Mouse (Mus musculus): Measurements from ENCODE around the gene Chl1. TPM values are rescaled to one million over a fixed set of nuclear protein-coding genes. Genes with fewer than 3 reads are reported as not detected.

Gene Chl1
- 0.76 and 1.1 TPM in 2 replicates for polyA plus RNA-seq (2012; rRNA removed)

DNA sequence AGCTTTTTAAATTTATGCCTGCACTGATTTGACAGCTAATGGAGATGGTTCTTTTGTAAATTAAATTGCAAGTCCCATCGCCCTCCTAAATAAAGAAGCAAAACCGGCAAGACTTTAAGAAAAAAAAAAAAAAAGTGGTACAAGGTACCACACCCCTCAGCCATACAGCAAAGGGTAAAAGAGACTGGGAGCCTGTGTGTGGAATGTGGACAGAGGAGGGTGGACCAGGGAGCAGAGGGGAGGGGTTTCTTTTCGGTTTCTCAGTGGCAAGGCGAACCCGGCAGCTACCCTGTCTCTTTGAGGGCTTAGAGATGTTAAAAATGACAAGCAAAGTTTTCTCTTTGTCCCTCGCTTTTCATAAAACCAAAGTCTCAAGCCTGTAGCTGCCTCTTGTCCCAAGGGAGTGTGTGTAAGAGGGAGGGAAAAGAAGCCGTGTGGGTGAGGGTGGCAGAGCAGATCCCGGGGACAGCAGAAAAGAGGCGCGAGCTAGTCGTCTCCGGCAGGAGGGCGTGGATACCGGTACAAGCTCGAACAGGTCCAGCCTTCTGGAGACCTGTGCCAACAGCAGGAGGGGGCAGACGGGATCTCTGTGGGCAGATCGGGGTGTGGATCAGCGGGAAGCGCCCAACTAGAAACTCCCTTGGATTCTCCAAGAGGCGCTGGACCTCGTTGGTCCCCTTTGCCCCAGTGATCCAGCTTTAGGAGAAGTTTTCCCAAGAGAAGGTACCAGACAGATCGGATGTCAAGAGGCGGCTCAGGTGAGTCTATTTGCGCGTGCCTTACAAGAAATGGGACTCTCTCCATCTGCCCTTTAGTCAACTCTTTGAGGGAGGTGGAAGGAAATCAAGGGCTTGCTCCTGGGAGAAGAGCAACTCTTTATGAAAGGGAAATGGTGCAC lies at the start of gene Chl1:
Gene Chl1 (plus strand): TSS at position 195 of the 898 bp plus-strand sequence.
- DNase-seq (ENCODE audit: low read depth), result no peak

DNA sequence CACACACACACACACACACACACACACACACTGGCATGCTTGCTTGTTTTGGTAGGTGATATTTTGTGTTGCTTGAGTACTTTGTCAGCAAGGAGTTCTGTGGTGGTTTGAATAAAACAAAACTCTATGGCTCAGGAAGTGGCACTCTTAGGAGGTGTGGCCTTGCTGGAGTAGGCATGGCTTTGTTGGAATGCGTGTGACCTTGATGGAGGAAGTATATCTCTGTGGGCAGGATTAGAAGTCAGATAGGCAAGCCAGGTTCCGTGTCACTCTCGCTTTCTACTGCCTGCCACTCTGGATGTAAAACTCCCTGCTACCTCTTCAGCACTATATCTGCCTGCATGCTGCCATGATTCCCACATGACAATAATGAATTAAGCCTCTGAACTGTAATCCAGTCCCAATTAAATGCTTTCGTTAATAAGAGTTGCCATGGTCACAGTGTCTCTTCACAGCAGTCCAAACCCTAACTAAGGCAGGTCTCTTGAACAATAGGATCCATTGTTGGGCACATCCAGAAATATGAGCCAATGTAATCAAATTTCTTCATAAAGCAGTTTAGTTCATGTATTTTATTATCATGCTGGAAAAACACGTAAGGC lies 44.8 kb upstream of the Chl1 start:
- DNase-seq (ENCODE audit: low read depth), result no peak

DNA sequence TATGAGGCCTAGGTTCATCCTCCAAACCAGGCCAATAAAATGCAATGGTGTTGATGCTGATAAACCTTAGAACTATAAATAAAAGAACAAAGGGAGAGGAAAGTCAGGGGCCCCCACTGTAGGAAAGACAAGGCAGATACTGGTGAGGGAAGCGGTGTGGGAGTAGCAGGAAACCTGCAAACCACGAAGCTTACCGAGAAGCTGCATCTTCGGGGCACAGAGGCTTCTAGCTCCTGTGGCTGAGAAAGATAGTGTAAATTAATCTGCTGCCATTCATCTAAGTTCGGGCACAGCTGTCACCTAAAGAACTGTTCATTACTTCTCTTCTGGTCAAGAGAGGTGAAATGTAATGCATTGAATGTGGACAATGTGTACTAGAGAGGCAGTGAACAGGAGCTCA lies 37.1 kb upstream of the Chl1 start:
- no peak for DNase-seq (ENCODE audit: low read depth)

DNA sequence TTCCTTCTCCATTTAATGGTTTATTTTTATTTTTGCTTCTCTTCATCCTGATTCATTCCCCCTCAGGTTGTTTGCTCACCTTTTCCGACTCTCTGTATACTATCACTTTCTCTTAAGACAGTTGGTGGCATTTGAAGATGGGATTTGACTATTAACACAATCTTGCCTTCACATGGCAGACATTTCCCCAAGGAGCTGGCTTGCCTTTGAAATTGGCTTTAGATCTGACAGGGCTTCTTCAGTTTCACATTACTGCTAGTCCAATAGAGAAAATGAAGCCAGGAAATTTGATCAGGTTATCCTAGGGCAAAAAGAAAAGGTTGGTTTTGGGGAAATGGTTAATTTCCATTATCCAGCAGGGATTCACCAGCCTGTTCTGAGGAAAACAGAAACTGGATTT lies 23.2 kb upstream of the Chl1 start:
- no peak for DNase-seq (ENCODE audit: low read depth)

DNA sequence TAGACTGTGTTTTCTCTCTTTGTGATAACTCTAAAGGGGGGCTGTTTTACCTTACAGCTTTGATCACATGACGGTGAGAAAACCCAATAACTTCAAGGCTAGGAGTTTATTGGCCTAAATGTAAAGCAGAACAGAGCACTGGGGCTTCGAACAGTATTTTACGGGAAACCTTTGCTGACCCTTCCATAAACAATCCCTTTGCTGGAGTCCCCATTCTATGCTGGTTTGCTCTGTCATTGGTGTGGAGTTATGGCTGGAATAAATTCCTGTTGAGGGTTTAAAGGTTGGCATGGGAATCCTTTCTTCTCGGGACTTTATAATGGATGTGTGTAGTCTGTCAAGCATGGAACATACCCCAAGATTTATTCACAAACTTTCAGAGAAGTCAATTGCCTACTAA lies 12.0 kb upstream of the Chl1 start:
- no peak for DNase-seq (ENCODE audit: low read depth)

- no peak for DNase-seq (ENCODE audit: low read depth)
These were observed 6.3 kb upstream of the Chl1 start for GRCm38 (mm10) chr6:103504065-103504464.

DNA sequence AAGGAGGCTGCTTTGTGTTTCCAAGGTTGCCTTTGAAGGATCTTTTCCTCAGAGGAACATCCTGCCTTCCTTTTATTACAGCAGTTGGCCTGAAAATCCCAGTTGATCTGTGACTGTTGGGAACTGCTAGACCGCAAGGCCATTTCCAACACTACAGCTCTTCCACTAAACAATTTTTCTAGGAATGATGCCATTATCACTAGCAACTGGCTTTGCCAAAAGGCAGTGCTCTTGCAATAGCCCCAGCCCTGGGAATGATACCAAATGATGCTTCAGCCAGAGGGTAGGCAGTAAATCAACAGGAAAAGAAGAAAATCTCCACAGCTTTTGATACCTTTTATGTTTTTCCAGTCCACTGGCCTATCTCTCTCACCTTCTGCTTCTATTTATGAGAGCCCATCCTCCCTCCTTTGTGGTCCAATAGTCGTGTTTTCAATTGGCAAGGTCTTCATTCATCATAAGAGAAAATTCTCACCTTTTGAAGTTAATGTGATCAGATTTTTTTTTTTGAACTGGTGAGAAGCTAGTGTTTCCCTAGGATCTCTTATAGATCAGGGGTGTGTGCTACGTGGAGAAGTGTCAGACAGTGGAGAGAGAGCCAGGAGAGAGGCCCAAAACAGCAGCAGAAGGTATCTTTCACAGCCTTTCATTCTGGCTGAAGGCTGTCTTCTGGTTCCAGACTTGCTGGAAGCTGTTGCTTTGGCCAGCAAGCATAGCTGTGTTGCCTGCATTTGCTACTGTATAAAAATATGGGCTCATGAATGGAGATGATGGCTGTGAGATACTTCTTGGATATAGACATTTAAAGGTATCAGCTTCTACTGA lies 2.4 kb upstream of the Chl1 start:
- DNase-seq (ENCODE audit: low read depth), result peak; percentile 61

DNA sequence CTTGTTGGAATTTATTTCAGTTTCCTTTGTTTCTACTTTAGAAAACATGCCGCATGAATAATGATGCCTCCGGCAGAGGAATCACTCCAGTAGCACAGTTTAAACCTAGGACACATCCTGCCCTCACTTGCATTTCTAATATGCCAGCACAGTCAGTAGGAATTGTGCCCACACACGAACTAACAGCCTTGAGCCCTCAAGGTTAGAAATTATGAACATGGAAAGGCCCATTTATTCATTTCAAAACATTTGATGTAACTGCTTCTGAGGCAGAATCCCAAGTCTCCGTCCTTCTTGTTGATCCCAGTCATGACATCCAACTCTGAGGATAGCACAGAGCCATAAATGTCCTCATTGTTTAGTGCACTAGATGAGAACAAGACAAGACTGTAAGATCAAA lies 790 bp upstream of the Chl1 start:
- DNase-seq (ENCODE audit: low read depth), result peak; percentile 58

GRCm38 (mm10) chr6:103511290-103511971 lies 1.0 kb downstream of the Chl1 start:
- no peak for DNase-seq (ENCODE audit: low read depth)

DNA sequence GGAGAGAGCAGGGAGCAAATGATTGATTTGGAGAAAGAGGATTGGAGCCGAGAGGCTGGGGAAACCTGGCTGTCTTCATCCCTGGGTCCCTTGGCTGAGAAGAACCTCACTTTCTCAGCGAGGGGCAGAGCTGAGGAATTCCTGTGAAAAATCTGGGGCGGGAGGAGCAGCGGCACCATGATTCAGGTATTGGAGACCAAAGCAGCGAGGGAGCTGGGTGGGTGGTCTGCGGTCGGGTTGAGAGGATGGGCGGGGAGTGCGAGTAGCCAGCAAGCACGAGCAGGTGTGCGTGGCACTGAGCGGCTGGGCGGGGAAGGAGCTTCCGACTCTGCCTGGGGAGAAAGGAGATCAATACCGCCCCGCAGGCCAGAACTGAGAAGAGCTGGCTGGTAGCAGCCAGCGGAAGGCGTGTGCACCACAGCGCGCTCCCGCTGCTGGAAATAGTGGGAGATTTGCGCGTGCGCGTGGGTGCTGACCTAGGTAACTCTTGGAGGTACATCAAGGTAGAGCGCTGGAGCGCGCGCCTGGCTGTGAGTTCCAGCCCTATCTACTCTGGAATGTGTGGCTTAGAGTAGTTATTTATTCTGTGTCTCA lies 1.7 kb downstream of the Chl1 start:
- DNase-seq (ENCODE audit: low read depth), result no peak

GRCm38 (mm10) chr6:103512911-103513321 lies 2.5 kb downstream of the Chl1 start:
- DNase-seq (ENCODE audit: low read depth), result no peak

GRCm38 (mm10) chr6:103513621-103514241 lies 3.3 kb downstream of the Chl1 start:
- no peak for DNase-seq (ENCODE audit: low read depth)

DNA sequence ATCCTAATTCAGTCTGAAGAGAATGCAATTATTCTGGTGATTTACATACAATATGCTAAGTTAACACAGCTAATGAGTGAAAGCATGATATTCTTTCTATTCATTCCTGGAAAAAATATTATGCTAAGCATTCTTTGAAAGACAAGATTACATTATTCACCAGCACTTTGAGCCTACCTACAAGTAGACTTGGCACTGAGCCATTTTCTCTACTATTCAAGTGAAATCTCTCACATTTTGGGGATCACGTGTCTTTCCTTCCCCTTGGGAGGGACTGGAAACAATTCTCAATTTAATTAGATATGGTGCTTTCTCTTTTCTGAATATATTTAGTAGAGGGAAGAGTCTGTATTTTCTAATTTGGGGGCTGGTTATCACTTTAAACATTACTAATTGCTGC lies 4.0 kb downstream of the Chl1 start:
- no peak for DNase-seq (ENCODE audit: low read depth)

GRCm38 (mm10) chr6:103514756-103515155 lies 4.4 kb downstream of the Chl1 start:
- no peak for DNase-seq (ENCODE audit: low read depth)

DNA sequence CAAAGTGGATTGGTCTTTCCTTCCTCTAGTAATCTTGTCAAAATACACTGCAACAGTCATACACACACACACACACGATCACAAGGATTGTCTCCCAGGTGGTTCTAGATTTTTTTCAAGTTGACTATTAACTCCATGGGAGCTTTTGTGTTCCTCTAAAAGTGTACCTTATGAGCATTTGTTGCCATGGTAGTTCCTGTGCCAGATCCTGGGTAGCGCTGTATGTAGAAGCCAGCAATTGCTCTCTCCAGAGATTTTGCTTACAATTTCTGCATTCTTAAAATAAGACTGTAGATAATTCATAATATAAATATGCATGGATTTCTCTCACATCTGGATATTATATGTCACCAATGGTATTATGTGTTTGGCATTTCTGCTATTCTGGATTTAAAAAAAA lies 9.2 kb downstream of the Chl1 start:
- DNase-seq (ENCODE audit: low read depth), result no peak

GRCm38 (mm10) chr6:103525326-103526024 lies 15.1 kb downstream of the Chl1 start:
- DNase-seq (ENCODE audit: low read depth), result no peak

DNA sequence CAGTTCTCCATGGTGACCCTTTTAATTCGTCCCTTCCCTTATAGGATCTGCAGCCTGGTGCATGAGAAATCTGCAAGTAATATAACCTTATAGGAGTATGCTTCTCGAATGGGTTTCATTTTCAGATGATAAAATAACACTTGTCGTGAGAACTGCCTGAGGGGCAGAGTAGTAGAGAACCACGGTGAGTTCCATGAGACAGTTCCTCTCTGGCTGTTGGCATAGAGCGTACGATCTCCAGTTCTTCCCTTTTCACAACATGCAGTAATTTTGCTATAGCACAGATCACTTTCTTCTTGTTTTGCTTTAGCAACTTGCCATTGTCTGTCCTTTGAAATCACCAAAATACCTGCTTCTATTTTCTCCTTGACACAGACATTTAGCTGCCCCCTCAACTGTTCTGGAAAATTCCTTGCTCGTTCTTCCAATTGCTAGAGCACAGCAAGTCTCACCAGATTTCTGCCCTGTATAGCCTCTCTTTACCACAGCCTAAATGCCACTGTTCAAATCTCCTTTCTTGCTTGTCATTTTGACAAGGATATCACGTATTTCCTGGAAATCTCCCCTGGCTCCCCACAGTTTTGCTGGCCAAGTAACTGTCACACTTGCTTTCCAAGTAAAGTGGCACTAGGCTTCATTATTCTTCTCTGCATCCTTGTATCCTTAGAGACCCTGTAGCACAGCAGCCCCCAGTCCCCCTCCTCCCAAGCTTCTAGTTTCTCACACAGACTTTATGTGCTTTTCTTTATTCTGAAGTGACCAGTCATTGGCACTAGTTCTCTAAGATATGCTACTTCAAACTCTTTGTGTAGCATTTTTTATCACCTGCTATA lies 16.8 kb downstream of the Chl1 start:
- DNase-seq (ENCODE audit: low read depth), result no peak

DNA sequence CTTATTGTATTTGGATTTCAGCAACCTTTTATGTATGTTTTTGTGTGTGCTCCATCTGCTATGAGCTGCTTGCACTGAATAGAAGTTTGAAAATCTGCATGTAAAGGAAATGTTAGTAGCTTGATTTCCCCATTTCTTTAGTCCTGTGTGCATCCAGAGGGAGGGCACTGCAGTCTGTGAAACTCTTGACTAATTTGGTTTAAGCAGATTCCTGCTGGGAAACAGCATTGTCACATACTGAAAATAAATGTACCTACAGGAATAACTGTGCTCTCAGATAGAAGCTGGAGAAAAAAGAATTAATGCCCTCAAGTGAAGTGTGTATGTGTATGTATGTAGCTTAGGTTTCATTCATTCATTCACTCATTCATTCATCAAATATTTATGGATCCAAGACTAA lies 22.7 kb downstream of the Chl1 start:
- no peak for DNase-seq (ENCODE audit: low read depth)

DNA sequence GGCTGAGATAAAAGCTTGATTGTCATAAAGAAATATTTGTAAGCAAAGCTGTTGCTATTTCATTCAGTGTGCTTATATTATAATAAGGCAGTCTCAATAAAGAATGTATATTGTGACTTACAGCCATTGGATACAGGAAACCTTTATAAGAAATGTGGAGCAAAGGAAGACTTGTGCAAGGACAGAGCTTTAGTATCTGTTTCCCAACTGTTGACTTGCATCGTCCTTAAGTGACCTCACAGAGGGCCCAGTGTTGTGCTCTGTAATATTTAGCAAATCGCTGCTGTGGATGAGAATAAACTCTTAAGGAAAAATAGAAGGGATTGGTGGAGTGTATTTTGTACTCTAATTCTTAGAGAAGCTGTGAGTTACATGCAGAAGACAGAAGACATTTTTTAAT lies 23.6 kb downstream of the Chl1 start:
- no peak for DNase-seq (ENCODE audit: low read depth)
